Mouse (Mus musculus) spleen, embryonic (tissue): Measurements from ENCODE around the gene Mrpl14.

ENCODE experiments used
- CTCF ChIA-PET: fragments of 350-600 bp; sonication (Branson Sonifier 250); formaldehyde crosslinking; loops from one replicate; lab custom pipeline; 2022; lab: Charles Lee

Gene Mrpl14

DNA sequence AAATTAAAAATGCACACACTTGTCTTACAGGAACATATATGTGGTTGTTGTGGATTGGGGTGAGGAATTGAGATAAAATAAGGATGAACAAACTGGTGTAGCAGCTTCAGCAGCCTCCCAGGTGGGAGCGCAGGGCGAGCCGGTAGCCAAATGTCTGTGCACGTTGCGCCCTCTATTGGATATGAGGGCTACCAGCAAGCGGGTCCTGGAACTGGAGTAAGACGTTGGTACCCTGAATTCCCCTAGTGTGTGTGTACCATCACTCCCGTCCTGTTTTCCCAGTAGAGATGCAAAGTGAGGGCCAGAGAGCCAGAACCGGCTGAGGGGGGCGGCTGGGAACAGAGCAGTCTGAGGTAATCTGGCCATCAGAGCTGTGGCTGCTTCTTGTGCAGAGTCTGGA lies 32.2 kb downstream of the Mrpl14 start:
- CTCF ChIA-PET = interaction anchor here (0.6 to 1.0 kb wide), 2 partner anchors 17 to 258 kb away, joined by 3 to 6 read pairs; no protein-coding TSS in a partner anchor

DNA sequence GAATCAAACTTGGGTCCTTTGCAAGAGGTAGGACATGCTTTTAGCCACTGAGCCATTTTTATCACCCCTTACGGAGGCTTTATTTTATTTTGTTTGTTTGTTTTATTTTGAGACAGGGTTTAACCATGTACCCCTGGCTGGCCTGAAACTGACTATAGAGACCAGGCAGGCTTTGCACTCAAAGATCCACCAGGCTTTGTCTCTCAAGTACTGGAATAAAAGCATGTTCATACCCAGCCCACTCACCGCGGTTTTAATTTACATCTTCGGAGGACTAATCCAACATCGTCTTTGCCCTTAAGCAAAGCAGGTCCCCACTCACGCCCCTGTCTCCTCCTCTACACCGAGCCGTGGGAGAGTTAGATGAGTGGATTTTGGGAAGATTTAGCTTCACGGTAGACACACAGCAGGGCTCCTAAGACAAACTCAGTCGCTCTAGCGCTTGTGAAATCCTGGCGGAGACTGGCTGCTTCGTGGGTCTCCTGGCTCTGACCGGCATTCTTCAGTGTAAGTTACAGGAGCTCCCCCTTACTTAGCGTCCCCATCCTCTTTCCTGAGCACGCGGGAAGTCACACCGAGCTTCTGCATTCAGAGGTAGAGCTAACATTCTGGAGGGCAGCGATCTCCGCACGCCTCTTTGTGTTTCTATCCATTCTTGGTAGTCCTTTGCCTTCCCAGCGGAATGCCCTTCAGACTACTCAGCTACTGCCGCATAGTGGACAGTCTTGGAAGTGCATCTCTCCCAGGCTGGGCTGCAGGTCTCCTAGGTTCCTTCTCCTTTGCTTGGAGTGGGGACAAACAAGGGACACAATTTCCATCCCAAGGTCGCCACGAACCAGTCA lies 37.8 kb downstream of the Mrpl14 start:
- CTCF ChIA-PET = interaction anchor here (1.0 kb wide), 1 partner anchor 9 kb away, joined by 3 read pairs; no protein-coding TSS in a partner anchor

DNA sequence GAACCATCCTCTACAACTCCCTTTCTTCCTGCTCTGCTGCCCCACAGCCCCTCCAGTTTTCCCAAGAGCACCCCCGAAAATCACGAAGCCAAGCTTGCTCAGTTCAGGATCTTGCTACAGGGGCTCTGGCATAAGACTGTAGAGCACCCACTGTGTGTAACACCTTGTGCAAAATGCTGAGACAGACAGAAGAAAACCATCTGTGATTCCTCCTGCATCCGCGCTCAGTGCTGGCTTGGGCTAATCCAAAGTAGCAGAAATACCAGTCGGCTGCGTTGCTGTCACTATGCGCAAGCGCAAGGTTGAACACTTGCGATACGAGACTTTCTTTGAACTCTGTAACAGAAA lies 38.4 kb downstream of the Mrpl14 start:
- CTCF ChIA-PET = interaction anchor here (1.0 kb wide), 1 partner anchor 8 kb away, joined by 3 read pairs; no protein-coding TSS in a partner anchor

DNA sequence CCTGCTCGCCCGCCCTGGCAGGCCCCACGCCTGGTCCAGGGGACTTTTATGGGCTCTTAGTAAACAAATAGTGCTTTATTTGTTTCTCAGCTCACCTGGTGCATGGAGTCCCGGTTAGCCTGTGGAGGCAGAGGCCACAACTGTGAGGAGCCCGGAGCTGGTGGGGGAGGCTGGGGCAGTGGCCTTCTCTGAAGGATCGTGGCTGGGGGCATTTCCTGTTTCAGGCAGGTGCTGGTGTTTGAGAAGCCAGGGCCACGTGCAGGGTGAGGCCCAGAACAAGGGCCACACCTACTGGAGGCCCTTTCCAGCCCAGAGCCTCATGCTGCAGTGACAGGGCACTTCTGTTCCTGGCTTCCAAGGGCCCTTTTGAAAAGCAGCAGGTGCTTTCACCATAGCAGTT lies 40.1 kb downstream of the Mrpl14 start:
- CTCF ChIA-PET = interaction anchor here (0.6 kb wide), 1 partner anchor 348 kb away, joined by 3 read pairs; no protein-coding TSS in a partner anchor

DNA sequence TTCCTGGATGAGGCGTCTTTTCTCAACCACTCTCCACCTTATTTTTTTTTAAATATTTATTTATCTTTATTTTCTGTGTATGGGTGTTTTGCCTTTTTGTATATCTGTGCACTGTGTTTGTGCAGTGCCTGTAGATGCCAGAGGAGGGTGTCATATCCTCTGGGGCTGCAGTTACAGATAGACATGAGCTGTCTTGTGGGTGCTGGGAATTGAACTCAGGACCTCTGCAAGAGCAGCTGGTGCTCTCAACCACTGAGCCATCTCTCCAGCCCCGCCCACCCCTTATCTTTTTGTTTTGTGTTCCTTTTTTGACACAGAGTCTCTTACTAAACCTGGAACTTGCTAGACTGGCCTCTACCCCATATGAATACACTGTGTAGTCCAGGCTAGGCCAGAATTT lies 41.4 kb downstream of the Mrpl14 start:
- CTCF ChIA-PET = no interaction called here

DNA sequence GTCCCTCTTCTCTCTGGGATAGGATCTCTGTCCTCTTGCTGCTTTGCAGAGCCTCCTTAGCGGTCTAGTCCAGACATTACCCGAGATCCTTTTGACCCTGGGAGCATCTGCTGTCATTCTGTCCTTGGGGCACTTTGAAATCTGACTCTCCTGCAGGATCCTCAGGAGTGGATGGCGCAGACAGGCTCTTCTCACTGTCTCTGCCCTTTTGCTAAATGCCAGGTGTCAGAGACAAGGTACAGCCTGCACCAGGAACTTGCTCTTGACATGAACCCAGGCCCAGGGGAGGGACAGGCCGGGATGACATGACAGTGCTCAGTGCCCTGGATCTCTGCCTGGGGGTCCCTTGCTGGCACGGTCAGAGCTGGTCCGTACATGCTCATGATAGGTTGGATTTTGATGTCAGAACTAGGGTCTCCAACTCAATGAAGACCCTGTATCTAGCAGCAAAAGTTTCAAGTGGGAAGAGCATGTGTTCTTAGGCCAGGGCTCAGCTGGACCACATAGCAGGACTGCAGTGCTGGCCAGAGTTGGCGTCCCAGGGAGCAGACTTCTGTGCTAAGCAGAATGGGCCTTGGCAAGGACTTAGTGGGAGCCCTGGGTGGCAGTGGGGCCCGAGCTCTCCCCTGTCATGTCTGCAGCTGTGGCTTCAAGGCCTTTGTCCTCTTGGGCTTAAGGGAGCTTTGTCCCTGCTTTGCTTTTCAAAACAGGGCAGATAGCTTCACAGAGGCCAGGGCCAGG lies 42.0 kb downstream of the Mrpl14 start:
- CTCF ChIA-PET = no interaction called here

DNA sequence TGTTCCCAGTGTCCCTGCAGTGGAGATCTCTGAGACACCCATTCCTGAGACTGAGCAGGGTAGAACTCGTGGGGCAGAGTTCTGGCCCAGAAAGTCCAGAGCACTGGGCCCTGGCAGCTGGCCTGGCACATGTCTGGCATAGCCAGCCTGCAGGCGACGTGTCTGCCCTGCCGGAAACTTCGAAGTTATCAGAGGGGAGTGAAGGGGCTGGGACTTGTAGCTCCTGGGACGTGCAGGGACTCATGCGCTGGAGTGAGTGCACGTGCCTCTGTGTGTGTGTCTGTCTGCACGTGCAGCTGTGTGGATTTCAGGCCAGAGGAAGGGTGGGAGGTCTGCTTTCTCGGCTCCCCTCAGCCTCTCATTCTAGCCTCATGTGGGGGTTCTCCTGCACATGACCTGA lies 43.3 kb downstream of the Mrpl14 start:
- CTCF ChIA-PET = no interaction called here

DNA sequence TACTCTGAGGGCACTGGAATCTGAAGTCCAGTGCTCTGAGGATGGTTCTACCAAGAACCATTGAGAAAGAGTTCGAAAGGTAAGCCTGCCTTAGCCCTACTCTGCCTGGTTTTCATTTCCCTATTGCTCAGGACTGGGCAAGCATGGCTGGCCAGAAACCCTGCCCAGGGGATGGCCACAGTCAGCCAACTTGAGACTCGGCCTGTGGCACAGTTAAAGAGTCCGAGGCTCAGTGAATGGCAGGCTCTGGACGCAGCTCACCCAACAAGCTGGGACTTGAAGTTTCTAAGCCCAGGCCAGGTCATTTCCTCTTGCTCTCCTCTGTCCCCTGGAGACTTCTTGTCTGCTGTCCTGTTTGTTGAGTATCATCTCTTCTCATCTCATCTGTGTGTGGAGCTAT lies 44.6 kb downstream of the Mrpl14 start:
- CTCF ChIA-PET = interaction anchor here (0.6 to 5.8 kb wide), 5 partner anchors 302 to 940 kb away, joined by 3 to 27 read pairs (median 6); partner anchors contain the start of gene Vegfa

DNA sequence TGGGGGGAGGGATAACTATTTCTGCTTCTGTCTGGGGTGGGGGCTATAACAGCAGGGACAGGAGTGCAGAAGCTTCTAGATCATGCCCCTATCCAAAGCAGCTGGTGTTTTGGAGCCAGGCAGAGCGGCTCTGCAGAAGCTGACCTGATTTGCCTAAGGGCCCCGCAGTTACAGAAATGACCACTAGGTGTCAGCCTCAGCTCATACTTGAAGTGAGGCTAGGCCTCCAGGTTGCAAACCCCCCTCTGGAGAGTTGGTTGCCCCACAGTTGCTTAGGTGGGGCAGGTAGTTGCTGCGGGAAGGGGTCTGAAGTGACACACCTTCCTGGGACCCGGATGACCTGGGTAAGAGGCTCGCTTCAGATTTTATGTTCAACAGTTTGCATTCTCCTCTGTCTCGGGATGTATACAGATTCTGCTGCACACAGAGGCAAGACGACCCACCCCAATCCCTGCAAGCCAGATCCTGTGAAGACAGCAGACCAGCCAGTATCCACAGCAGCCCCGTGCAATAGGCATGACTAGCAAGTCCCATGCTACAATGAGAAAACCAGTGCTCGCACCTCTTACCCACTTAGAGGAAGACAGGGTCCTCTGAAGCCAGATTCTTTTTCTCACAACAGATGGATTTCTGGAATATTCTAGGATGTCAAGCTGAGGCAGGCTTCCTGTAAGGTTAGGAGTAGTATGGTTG lies 45.2 kb downstream of the Mrpl14 start:
- CTCF ChIA-PET = interaction anchor here (0.6 to 5.8 kb wide), 5 partner anchors 301 to 940 kb away, joined by 3 to 27 read pairs (median 6); partner anchors contain the start of gene Vegfa

DNA sequence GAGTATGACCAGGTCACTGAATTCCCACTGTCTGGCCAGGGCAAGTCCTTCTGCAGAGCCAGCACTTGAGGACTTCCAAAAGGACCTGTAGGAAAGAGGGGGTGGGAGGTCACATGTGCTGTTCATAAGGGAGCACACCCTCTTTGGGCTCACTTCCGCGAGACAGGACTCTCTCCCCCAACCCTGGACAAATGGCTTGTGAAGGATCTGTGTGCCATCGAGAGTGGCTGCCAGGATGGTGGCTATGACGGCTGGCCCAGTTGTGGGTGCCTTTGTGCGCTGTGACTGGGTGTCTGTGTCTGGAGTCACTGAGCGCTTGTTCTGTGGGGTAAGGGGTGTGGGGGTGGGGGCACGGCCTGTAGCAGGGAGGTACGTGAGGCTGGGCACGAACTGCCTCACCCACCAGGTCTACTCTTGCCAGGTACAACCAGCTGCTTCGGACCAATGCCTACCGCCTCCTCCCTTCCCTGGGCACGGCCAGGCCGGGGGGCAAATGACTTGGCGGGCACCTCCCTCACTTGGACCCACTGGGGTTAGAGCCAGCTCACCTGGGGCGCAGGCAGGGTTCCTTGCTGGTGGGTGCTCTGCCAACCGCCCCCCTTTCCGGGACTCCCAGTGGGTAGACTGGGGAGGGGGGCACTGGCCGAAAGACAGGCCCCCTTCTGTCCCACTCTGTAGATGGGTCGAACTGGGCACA lies 47.1 kb downstream of the Mrpl14 start:
- CTCF ChIA-PET = interaction anchor here (0.5 to 5.8 kb wide), 4 partner anchors 9 to 938 kb away, joined by 3 to 27 read pairs (median 4); partner anchors contain the start of gene Vegfa

DNA sequence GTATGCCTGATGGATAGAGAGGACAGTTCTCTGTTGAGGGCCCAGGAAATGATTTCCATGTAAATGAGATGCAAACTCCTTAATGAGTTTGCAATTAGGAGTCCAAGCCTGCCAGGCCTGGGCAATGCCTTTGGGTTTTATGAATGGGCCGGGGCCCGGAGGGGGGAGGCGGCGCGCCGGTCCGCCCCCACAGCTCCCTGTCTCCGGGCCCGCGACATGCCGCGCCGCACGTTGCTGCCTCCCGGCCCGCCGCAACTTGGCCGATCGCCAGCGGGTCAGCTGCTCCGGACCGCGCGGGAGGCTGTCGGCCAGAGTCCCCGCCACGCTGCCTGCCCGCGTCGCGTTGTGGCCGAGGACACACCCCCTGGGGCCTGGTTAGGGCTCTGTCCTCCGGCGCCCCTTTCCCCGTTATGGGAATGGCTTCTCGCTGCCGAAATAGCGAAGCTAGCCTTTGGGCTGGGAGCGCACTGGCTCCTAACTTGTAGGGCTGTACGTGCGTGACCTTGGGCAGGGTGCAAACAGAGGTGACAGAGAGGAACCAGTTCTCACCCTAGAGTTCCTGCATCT lies 47.7 kb downstream of the Mrpl14 start, which contains the start of gene 1600014C23Rik:
1600014C23Rik (minus strand) TSS at position 110 of the 567 bp plus-strand sequence.
- CTCF ChIA-PET = interaction anchor here (0.6 to 5.8 kb wide), 3 partner anchors 12 to 299 kb away, joined by 3 to 27 read pairs (median 3); partner anchors contain the start of gene Vegfa

DNA sequence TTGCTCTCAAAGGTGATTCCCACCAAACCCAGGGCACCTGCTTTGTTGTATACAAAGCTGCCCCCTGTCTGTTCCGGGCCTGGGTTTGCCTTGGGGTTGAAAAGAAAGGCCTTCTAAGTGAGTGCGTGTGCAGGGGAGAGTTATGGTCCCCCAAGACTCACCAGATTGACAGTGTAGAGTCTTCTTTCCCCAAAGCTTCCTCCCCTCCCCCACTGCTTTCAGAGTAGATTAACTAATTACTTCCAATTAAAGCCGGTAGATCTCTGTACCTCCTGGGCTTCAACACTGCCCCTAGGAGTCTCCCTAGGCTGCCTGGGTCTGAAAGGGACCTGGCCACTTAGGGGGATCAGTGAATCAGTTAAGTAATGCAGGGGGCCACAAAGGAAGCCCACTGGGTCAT lies 48.2 kb downstream of the Mrpl14 start:
- CTCF ChIA-PET = interaction anchor here (0.6 to 5.8 kb wide), 3 partner anchors 293 to 340 kb away, joined by 3 to 27 read pairs (median 5); partner anchors contain the start of gene Vegfa

DNA sequence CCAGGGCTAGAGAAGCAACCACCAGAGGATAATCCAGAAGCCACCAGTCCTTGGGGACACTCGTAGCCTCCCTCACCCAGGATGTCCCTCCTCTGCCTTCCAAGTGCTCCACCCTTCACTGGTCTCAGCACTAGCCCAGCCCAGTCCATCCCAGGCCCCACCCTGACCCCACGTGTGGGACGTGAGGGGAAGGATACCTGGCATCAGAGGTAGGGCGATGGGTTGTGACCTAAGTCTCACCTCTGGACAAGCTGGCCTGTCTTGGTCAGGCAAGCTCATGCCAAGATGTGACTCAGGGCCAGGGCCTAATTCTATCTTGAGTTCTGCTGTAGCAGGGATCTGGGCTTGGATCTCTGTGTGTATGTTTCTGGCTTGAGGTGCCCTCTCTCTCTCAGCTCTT lies 48.8 kb downstream of the Mrpl14 start:
- CTCF ChIA-PET = interaction anchor here (0.5 to 5.8 kb wide), 4 partner anchors 17 to 340 kb away, joined by 3 to 27 read pairs (median 4); partner anchors contain the start of gene Vegfa

DNA sequence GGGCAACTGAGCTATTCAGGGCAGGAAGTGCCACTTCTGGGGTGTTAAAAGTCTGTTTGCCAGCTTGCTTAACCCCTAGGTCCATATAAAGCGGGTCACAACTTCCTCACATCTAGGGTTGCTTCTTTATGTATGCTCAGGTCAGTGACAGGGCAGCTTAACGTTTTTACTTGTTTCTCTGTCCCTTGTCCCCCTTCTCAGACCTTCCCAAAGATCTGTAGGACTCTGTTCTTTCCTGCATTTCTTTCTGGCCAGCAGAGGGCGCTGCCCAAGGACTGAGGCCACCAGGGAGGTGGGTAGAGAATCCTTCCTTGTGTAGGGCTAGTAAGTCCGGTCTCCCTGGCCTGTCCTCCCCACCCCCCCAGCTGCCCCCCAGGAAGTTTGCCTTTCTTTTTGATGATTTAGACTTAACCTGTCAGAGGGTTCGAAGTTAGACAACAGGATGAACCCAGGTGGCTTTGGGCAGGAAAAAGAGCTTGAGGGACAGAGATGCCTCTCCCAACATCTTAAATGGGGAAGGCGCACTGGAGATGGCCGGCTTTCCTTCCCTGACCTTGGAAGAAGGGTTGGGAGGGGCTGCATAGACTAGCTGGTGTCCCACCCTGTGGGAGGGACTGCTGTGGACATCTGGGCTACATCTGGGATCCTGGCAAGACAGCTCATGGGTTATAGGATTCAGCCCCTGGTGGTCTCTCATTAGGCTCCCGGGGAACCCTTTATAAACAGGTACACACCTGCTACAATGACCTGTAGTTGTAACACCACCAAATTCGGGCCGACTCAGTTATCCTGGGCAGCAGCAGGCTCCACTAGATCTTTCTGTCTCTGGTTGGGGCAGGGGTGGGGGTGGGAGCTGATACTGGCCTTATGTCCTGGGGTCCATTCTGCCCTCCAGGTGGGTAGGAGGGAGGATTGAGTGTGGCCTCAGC lies 49.5 kb downstream of the Mrpl14 start:
- CTCF ChIA-PET = interaction anchor here (0.5 to 5.8 kb wide), 6 partner anchors 13 to 339 kb away, joined by 3 to 27 read pairs (median 4); partner anchors contain the start of gene Vegfa

DNA sequence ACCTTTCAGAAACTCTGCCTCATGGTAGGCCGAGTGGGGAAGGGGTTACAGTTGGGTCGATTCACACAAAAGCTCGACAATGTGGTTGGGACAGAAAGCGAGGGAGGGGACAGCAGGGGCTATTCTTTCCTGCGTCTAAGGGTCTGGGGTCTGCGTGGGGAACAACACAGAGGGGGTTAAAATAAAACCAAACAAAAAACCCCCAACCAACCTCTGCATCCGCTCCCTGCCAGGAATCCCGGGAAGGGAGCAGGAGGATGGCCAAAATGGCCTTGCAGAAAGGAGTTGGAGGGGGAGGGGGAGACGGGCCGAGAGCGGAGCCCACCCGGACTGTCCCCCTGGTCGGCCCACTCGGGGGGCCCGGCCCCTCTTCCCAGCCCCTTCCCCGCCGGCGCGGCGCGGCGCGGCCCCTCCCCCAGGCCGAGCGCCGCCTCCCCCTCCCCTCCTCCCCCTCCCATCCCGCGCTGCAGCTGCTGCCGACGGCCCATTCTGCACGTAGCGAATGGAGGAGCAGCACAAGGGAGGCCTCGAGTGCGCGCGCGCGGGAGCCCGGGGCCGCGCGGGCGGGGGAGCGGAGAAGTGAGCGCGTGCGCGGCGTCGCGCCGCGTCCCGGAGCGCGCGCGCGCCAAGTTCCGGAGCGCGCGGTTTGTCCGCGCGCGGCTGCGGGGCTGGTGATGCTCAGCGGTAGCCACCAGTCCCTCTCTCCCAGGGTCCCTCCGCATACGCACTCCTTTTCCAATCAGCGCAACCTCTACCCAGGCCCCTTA lies 50.4 kb downstream of the Mrpl14 start:
- CTCF ChIA-PET = interaction anchor here (5.8 kb wide), 1 partner anchor 296 kb away, joined by 27 read pairs; the partner anchor contains the start of gene Vegfa

DNA sequence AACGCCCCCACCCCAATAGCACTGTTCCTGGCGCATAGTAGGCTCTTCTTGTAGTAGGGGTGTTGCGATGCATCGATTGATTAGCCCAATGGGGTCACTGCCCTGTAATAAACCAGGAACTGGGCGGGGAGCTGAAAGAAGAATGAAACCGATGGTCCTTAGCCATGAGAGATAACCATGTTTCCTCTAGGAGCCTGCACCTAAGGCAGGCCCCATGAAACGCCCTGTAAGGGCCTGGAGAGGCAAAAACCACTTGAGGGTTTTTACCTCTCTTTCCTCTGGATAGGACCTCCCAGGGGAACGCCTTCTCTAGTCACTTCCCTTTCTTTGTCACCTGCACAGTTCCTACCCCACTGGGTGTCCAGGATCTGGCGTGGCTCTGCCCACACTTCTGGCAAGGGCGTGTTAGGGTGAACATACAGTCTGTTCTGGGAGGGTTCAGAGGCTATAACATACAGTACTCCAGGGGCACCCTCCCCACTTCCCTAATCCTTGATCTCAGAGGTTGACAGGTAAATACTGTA lies 51.0 kb downstream of the Mrpl14 start:
- CTCF ChIA-PET = no interaction called here

DNA sequence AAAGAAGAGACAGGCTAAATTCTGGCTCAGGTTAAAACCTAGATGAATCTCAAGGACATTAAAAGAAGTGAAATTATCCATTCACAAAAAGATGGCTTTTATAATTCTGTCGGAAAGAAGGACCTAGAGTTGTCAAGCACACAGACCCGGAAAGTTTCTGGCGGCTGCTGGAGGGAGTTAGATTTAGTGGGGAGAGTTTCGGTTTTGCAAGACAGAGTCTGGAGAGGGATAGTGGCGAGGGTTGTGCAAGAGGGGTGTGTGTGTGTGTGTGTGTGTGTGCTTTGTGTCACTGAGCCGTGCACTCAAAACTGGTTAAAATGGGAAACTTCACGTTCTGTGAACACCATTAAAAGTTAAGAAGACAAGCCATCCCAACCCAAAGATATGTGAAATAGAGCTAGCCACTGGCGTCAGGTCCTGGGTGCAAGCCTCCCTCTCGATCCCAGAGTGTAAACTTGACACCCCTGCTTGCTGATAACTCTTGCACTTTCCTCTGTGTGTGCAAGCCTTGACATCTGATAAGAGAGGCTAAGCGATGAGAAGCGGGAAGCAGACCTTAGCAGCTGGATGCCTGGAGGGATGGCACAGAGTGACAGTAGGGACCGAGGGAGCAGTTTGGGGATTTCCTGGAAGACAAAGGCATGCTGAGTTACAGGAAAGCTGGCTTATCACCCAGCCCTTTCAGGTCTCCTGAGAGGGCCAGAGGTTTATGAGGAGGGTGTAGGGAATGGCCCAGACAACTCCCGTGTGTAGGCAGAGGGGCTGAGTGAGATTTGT lies 56.4 kb downstream of the Mrpl14 start:
- CTCF ChIA-PET = no interaction called here
